8 mouse cellular contexts compared by ENCODE assay signal in the genomic region with DNA sequence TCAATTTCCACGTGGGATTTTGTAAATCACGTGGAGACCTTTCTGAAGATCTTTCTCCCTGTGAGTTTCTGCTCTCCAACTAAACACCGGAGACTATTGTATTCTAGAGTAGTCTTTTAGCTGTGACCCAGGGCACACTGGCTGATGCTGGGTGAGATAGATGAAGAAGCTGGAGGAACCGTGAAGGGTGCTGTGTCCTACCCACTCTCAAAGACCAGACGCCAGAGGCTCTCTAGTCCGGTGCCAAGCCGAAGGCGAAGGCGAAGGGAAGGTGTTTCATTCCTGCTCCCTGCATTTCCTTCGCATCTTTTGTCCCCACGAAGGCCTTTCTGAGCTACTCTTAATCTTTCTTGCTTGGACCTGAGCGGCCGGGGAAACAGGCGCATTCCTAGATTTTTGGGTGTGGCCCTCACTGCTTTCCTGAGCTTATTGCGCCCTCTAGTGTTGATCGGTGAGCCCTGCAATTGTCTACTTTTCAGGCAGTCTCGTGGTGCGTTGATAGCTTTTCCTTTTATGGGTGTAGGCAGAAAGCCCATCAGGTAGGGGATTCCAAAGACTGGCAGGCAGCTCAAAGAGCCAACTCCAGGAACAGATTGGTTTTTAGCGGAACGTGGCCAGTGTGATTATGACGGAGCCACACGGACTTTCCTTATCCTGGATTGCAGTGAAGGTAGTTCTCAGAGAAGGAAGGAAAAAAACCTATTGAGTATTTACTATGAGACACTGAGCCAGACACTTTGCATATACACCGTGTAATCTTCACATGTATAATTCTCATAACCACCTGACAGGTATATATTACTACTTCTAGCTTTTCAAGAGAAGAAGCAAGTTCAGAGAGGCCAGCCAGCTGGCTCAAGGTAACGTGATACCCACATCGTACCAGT. TPM values are rescaled to one million over a fixed set of nuclear protein-coding genes. Genes with fewer than 3 reads are reported as not detected.
DNase-seq lines count a peak whose midpoint lies in the region; ATAC-seq and TF ChIP-seq lines count a peak whose summit lies in the region.

No protein-coding gene starts in this region.

- no peak overlapping the region for H3K4me3 ChIP-seq in embryonic facial prominence, embryonic 11.5 days (ENCODE audit: low read depth, low read length)
- H3K4me3 ChIP-seq in heart, adult 2 months = peak overlapping the region; percentile 18
- H3K4me3 ChIP-seq in kidney, adult 2 months (ENCODE audit: insufficient read depth, low read depth, low read length) = peak overlapping the region; percentile 30; the same call in 1 of the 2 replicates
- H3K4me3 ChIP-seq in limb, embryonic 13.5 days = peak overlapping the region; percentile 21; the same call in 1 of the 2 replicates
- peak overlapping the region; percentile 34 for H3K4me3 ChIP-seq in midbrain, embryonic 15.5 days

- H3K27ac ChIP-seq in embryonic facial prominence, embryonic 11.5 days (replicated peaks; ENCODE audit: low read depth, low read length) = no peak overlapping the region
- peak overlapping the region; percentile 76 for H3K27ac ChIP-seq in heart, adult 2 months
- no peak overlapping the region for H3K27ac ChIP-seq in kidney, adult 2 months (ENCODE audit: insufficient read depth, low read depth, low read length)
- H3K27ac ChIP-seq in limb, embryonic 13.5 days = no peak overlapping the region
- H3K27ac ChIP-seq in midbrain, embryonic 15.5 days = no peak overlapping the region

- H3K9me3 ChIP-seq in embryonic facial prominence, embryonic 11.5 days (replicated peaks; ENCODE audit: control insufficient read depth, low read length) = no peaks in the 10 kb centered on the region
- no peaks in the 10 kb centered on the region for H3K9me3 ChIP-seq in limb, embryonic 13.5 days
- no peaks in the 10 kb centered on the region for H3K9me3 ChIP-seq in midbrain, embryonic 15.5 days

- intact Hi-C loops in heart, adult 2 months (cut with DNase I) = loop anchor here (1.0 to 5.0 kb wide), 3 partner anchors 67 to 345 kb away; partner anchors contain the start of genes Capza1 and St7l

- no peaks in the 10 kb centered on the region for H3K36me3 ChIP-seq in embryonic facial prominence, embryonic 11.5 days (replicated peaks; ENCODE audit: control insufficient read depth, insufficient read depth, low read depth, low read length)
- H3K36me3 ChIP-seq in heart, adult 2 months (ENCODE audit: control insufficient read depth, insufficient read depth, low read length) = peaks cover 2% of the 10 kb centered on the region; the same call in 1 of the 2 replicates
- no peaks in the 10 kb centered on the region for H3K36me3 ChIP-seq in kidney, adult 2 months (ENCODE audit: control insufficient read depth, insufficient read depth, low read length)
- no peaks in the 10 kb centered on the region for H3K36me3 ChIP-seq in limb, embryonic 13.5 days
- no peaks in the 10 kb centered on the region for H3K36me3 ChIP-seq in midbrain, embryonic 15.5 days (replicated peaks)

- H3K9ac ChIP-seq in embryonic facial prominence, embryonic 11.5 days (replicated peaks; ENCODE audit: low read length) = peak overlapping the region; percentile 35; the same call in 1 of the 2 replicates
- H3K9ac ChIP-seq in heart, adult 2 months (ENCODE audit: low read depth, low read length) = peak overlapping the region; percentile 59
- no peak overlapping the region for H3K9ac ChIP-seq in limb, embryonic 13.5 days
- H3K9ac ChIP-seq in midbrain, embryonic 15.5 days = peak overlapping the region; percentile 23; the same call in 1 of the 2 replicates

- WGBS in embryonic facial prominence, embryonic 11.5 days = 16% methylated on average over 25 of the region's 25 CpGs
- WGBS in heart, adult 2 months = 10% methylated on average over 25 of the region's 25 CpGs
- 11% methylated on average over 25 of the region's 25 CpGs for WGBS in kidney, adult 2 months
- WGBS in limb, embryonic 13.5 days = 13% methylated on average over 25 of the region's 25 CpGs
- 15% methylated on average over 25 of the region's 25 CpGs for WGBS in midbrain, embryonic 15.5 days

- DNase-seq in 3134 (ENCODE audit: extremely low read depth, insufficient read length, low spot score) = peak; percentile 73
- DNase-seq in adrenal gland, postnatal 25 days = peak; percentile 76
- DNase-seq in embryonic facial prominence, embryonic 11.5 days (ENCODE audit: low spot score) = peak; percentile 94
- DNase-seq in heart, adult 2 months = peak; percentile 85 to 86
- DNase-seq in kidney, adult 2 months = peak; percentile 88
- peak; percentile 11 to 58 for DNase-seq in spleen, adult 18-20 months

- peak overlapping the region; percentile 1; the same call in 1 of the 2 replicates for H3K4me2 ChIP-seq in embryonic facial prominence, embryonic 11.5 days (ENCODE audit: low read depth, low read length)
- H3K4me2 ChIP-seq in limb, embryonic 13.5 days (replicated peaks) = peak overlapping the region; percentile 56
- H3K4me2 ChIP-seq in midbrain, embryonic 15.5 days = peak overlapping the region; percentile 72

- TF ChIP-seq POLR2A in heart, adult 2 months (IDR thresholded peaks at IDR 0.05; ENCODE audit: insufficient read depth, low read depth, low read length) = no peak
- no peak for TF ChIP-seq POLR2A in kidney, adult 2 months (IDR thresholded peaks at IDR 0.05; ENCODE audit: low read depth, low read length)

- no peak for ATAC-seq in embryonic facial prominence, embryonic 11.5 days (replicated peaks; ENCODE audit: insufficient number of reproducible peaks, low FRiP score, low TSS enrichment, low read depth)
- peak; percentile 37; the same call in 1 of the 2 replicates for ATAC-seq in limb, embryonic 13.5 days (ENCODE audit: low FRiP score, low read depth)
- peak; percentile 76 for ATAC-seq in midbrain, embryonic 15.5 days (replicated peaks)

- no peaks in the 10 kb centered on the region; the same call in 1 of the 2 replicates for H3K4me1 ChIP-seq in embryonic facial prominence, embryonic 11.5 days (ENCODE audit: control insufficient read depth, insufficient read depth, low read length)
- H3K4me1 ChIP-seq in heart, adult 2 months (ENCODE audit: control insufficient read depth, insufficient read depth, low read length) = peaks cover 12% of the 10 kb centered on the region
- H3K4me1 ChIP-seq in kidney, adult 2 months (ENCODE audit: control insufficient read depth, insufficient read depth, low read length) = peaks cover 11% of the 10 kb centered on the region; the same call in 1 of the 2 replicates
- peaks cover 31% of the 10 kb centered on the region for H3K4me1 ChIP-seq in limb, embryonic 13.5 days
- H3K4me1 ChIP-seq in midbrain, embryonic 15.5 days = peaks cover 7% of the 10 kb centered on the region; the same call in 1 of the 2 replicates

- H3K79me2 ChIP-seq in heart, adult 2 months (replicated peaks; ENCODE audit: control insufficient read depth, insufficient read depth, low read length) = no peaks in the 10 kb centered on the region

- TF ChIP-seq CTCF in heart, adult 2 months (IDR thresholded peaks at IDR 0.05) = peak; percentile 98
- TF ChIP-seq CTCF in kidney, adult 2 months (conservative IDR thresholded peaks at IDR 0.05; ENCODE audit: insufficient read depth, insufficient read length, low read depth, low read length) = peak; percentile 98

- peak; percentile 98 for TF ChIP-seq EP300 in heart, adult 2 months (IDR thresholded peaks at IDR 0.05; ENCODE audit: insufficient read depth, low read depth, low read length)

- no peaks in the 10 kb centered on the region for H3K27me3 ChIP-seq in embryonic facial prominence, embryonic 11.5 days (ENCODE audit: control insufficient read depth, insufficient read depth, low read length)
- H3K27me3 ChIP-seq in heart, adult 2 months (ENCODE audit: control insufficient read depth, insufficient read depth, low read length) = no peaks in the 10 kb centered on the region
- H3K27me3 ChIP-seq in kidney, adult 2 months (replicated peaks; ENCODE audit: control insufficient read depth, insufficient read depth, low read length) = no peaks in the 10 kb centered on the region
- H3K27me3 ChIP-seq in limb, embryonic 13.5 days = no peaks in the 10 kb centered on the region
- peaks cover 10% of the 10 kb centered on the region; the same call in 1 of the 2 replicates for H3K27me3 ChIP-seq in midbrain, embryonic 15.5 days (replicated peaks)

RNA-seq across cellular contexts. Expression of gene Cttnbp2nl, which starts 5.9 kb away (rescaled TPM):
- 14.1 and 19.3 TPM in 2 replicates for total RNA-seq in adrenal gland, postnatal 25 days (2021)
- 44.3 and 44.7 TPM in 2 replicates for polyA plus RNA-seq in embryonic facial prominence, embryonic 11.5 days (2014; fragmentation: Nextera tagmentation; extraction: Ambion mirVana)
- 10 to 100 TPM; 15.3 to 20.9 TPM for total RNA-seq in heart, adult 2 months (2021)
- 3.9 and 4.1 TPM in 2 replicates for polyA plus RNA-seq in heart, adult 2 months (2012; rRNA removed)
- polyA plus RNA-seq in kidney, adult 2 months (2012; rRNA removed) = 3.6 and 4.2 TPM in 2 replicates
- polyA plus RNA-seq in limb, embryonic 13.5 days (2015; fragmentation: Nextera tagmentation; extraction: Ambion mirVana) = 34.5 and 35.1 TPM in 2 replicates
- polyA plus RNA-seq in midbrain, embryonic 15.5 days (2015; fragmentation: Nextera tagmentation; extraction: Ambion mirVana) = 60.6 and 60.9 TPM in 2 replicates

RNA-seq across cellular contexts. Expression of gene 4930564D02Rik, which starts 7.8 kb away (rescaled TPM):
- not detected in 2 replicates for total RNA-seq in adrenal gland, postnatal 25 days (2021)
- not detected in 2 replicates for polyA plus RNA-seq in embryonic facial prominence, embryonic 11.5 days (2014; fragmentation: Nextera tagmentation; extraction: Ambion mirVana)
- not detected for total RNA-seq in heart, adult 2 months (2021)
- polyA plus RNA-seq in heart, adult 2 months (2012; rRNA removed) = not detected in 2 replicates
- polyA plus RNA-seq in kidney, adult 2 months (2012; rRNA removed) = not detected in 2 replicates
- not detected in 2 replicates for polyA plus RNA-seq in limb, embryonic 13.5 days (2015; fragmentation: Nextera tagmentation; extraction: Ambion mirVana)
- not detected in 2 replicates for polyA plus RNA-seq in midbrain, embryonic 15.5 days (2015; fragmentation: Nextera tagmentation; extraction: Ambion mirVana)

Comparison
In these comparisons a context has a peak if more than half of its experiments do, and no peak if none do; other contexts are left out.
1. DNase-seq: peak in every context shown above with its lines; median percentile 94 in embryonic facial prominence, embryonic 11.5 days; 88 in kidney, adult 2 months; 86 in heart, adult 2 months; 76 in adrenal gland, postnatal 25 days; 73 in 3134; 34 in spleen, adult 18-20 months.
2. H3K4me2 ChIP-seq: peak in every context shown above with its lines; median percentile 72 in midbrain, embryonic 15.5 days; 56 in limb, embryonic 13.5 days; 1 in embryonic facial prominence, embryonic 11.5 days.